Mouse (Mus musculus) brown adipose tissue, adult 24 weeks (tissue): ENCODE results near the gene Psmg3. TPM values are rescaled to one million over a fixed set of nuclear protein-coding genes. Genes with fewer than 3 reads are reported as not detected.

ENCODE experiments used
- H3K27ac ChIP-seq: fragments of 200-500 bp; replicated peaks from 2 replicates; pipeline ENCODE4 v1.5.1; 2012; ENCODE audit warnings: low read depth, mild to moderate bottlenecking, low read length
- H3K4me1 ChIP-seq: fragments of 200-500 bp; 2 replicates; pipeline ENCODE4 v1.6.1; 2012; ENCODE audit warnings: low read length, mixed read lengths; ENCODE audit not compliant: control insufficient read depth, insufficient read depth, insufficient read length
- H3K4me3 ChIP-seq: fragments of 200-500 bp; 2 replicates; pipeline ENCODE4 v1.5.1; 2012; ENCODE audit warnings: low read depth, mild to moderate bottlenecking, low read length, moderate library complexity; ENCODE audit not compliant: insufficient read depth
- polyA plus RNA-seq: library from polyadenylated mRNA; stranded (reverse); fragments of >200 nt; gene quantifications from 2 replicates; pipeline ENCODE4 v1.2.4, GENCODE M21; 2012; ENCODE audit not compliant: missing spikeins, insufficient read depth, insufficient read length

Psmg3 gene
- polyA plus RNA-seq, 1 experiment: 17.8 TPM

GRCm38 (mm10) chr5:139821466-139822459, 4.9 kb downstream of the Psmg3 start:
- Histone ChIP-seq H3K4me1 (peaks cover 5% of the 10 kb centered on the region), H3K4me3 (no peak overlapping the region), H3K27ac (no peak overlapping the region)

DNA sequence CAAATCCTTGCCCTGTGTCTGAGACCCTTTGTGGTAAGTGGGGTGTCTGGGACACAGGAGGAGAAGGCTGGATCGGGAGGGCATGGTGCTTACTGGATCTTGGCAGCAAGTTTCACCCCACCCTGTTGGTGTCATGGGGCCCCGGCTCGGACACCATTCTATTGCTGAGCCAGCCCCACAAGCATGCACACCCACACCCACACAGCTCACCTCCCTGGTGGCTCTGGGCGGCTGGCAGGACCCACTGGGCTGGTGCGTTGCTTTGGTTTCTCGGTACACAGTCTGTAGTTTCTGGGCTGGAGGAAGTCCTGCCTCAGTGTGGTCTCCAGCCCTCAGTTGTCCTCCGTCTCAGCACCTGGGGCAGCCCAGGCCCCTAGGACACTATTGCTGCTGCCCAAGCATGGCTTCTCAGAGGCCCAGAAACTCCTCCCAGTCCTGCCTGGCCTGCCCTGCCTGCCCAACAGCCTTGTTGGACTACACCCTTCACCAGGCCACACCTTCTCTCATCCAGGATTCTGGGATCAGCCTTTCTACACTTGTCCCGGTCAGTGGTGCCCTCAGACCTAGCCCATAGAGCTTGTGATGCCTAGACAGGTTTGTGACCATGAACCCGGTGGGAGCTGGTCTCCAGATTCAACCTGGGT, 7.0 kb downstream of the Psmg3 start, which contains the start of gene Tmem184a:
Tmem184a (minus strand) TSS at position 380 of the 644 bp plus-strand sequence.
- Histone ChIP-seq H3K4me3 (no peak within 1 kb of the TSS), H3K4me1 (no peaks in the 10 kb centered on the region), H3K27ac (no peak within 1 kb of the TSS)

DNA sequence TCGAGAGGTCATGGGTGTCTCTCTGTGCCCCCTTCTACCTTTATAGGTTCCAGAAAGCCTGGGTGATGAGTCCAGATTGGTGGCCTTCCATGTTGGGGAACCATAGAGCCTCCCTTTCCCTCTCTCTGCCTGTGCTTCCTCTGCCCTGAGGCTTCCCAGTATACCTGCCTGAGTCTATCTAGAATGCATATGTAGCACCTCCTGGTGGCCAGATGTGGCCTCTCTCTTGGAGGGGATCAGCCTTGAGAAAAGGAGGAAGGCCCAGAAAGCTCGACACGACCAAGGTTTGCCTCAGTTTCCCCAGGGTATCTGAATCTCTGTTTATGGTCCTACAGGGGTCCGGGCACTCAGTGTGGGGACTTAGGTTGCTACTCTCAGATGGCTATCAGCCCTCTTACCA, 7.9 kb downstream of the Psmg3 start:
- H3K4me3 ChIP-seq: no peak overlapping the region
- no peaks in the 10 kb centered on the region for H3K4me1 ChIP-seq
- no peak overlapping the region for H3K27ac ChIP-seq

GRCm38 (mm10) chr5:139818056-139818455, 8.6 kb downstream of the Psmg3 start:
- H3K27ac ChIP-seq: no peak overlapping the region
- H3K4me1 ChIP-seq: no peaks in the 10 kb centered on the region
- H3K4me3 ChIP-seq: no peak overlapping the region

DNA sequence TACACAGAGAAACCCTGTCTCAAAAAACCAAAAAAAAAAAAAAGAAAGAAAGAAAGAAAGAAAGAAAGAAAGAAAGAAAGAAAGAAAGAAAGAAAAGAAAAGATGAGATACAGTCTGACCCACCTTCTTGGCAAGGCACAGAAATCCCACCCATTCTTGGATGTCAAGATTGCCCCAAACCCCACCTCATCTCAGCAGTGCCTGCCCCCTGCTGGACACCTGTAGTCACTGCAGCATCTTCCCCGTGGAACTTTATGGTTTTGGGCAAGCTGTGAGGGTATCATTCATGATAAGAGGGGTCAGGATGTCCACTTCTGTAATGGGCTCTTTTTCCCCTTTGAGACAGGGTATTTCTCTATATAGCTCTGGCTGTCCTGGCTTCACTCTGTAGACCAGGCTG, 9.4 kb downstream of the Psmg3 start:
- Histone ChIP-seq H3K27ac (no peak overlapping the region), H3K4me1 (no peaks in the 10 kb centered on the region), H3K4me3 (no peak overlapping the region)

GRCm38 (mm10) chr5:139816445-139816844, 10.2 kb downstream of the Psmg3 start:
- Histone ChIP-seq H3K27ac (no peak overlapping the region), H3K4me3 (no peak overlapping the region), H3K4me1 (no peaks in the 10 kb centered on the region; the same call in 1 of the 2 replicates)

DNA sequence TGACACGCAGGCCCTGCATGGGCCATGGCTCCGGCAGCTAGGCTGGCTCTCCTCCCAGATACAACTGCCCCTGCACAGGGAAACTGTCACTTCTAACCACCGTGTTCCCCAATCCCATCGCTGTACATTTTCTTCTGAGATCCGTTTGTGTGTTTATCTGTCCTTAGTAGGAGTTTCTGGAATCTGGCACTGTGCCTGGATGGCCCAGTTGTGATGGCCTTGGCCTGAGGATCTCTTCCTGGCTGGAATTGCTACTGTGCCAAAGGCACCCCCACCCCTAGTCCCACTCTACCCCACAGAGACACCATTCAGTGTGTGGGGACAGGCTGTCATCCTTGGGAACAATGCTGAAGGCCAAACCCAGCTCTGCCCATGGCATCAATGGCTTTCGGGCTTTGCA, 10.7 kb downstream of the Psmg3 start:
- H3K4me3 ChIP-seq: no peak overlapping the region
- H3K27ac ChIP-seq: no peak overlapping the region
- no peaks in the 10 kb centered on the region; the same call in 1 of the 2 replicates for H3K4me1 ChIP-seq

GRCm38 (mm10) chr5:139813963-139814381, 12.7 kb downstream of the Psmg3 start:
- H3K27ac ChIP-seq: no peak overlapping the region
- H3K4me3 ChIP-seq: no peak overlapping the region
- H3K4me1 ChIP-seq: no peaks in the 10 kb centered on the region; the same call in 1 of the 2 replicates

DNA sequence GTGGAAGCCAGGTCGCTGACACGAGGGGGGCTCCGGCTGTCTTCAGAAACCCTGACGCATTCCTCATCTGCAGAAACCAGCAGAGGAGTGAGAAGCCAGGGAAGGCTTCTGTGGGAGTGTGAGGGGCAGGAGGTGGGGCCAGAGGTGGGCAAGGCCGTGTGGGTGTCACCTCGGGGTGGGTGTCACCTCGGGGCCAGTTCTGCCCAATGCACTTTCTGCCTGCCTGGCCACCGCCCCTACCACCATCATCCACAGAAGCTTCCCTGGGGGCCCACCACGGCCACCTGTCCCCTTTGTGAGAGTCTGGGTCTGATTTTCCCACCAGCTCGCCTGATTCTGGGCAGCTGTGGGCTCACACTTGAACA, 13.6 kb downstream of the Psmg3 start:
- H3K4me1 ChIP-seq: no peaks in the 10 kb centered on the region; the same call in 1 of the 2 replicates
- no peak overlapping the region for H3K27ac ChIP-seq
- H3K4me3 ChIP-seq: no peak overlapping the region

- H3K27ac ChIP-seq: no peak overlapping the region
- no peaks in the 10 kb centered on the region; the same call in 1 of the 2 replicates for H3K4me1 ChIP-seq
- no peak overlapping the region for H3K4me3 ChIP-seq
These were observed 14.1 kb downstream of the Psmg3 start for GRCm38 (mm10) chr5:139812398-139813125.

- H3K27ac ChIP-seq: no peak overlapping the region
- H3K4me3 ChIP-seq: no peak overlapping the region
- H3K4me1 ChIP-seq: no peaks in the 10 kb centered on the region; the same call in 1 of the 2 replicates
These were observed 14.8 kb downstream of the Psmg3 start for GRCm38 (mm10) chr5:139811677-139812397.

DNA sequence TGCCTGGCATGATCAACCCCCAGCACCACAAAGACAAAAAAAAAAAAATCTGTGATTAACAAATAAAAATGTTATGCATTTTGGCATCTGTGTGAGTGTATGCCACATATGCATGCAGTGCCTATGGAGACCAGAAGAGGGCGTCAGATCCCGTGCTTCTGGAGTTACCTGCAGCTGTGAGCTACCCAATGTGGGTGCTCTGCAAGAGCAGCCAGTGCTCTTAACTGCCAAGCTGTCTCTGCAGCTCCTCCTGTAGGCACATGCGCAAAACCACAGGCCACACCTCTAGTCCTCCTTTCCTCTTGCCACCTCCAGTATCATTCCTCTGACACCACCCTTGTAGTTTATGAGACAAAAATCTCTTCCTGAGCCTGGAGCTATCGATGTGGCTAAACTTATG, 17.3 kb downstream of the Psmg3 start:
- Histone ChIP-seq H3K4me3 (no peak overlapping the region), H3K4me1 (no peaks in the 10 kb centered on the region; the same call in 1 of the 2 replicates)

GRCm38 (mm10) chr5:139805924-139806323, 20.8 kb downstream of the Psmg3 start:
- Histone ChIP-seq H3K27ac (no peak overlapping the region), H3K4me1 (no peaks in the 10 kb centered on the region), H3K4me3 (no peak overlapping the region)

More for the DNA sequence above, 17.3 kb downstream of the Psmg3 start:
- no peak overlapping the region for H3K27ac ChIP-seq

GRCm38 (mm10) chr5:139804573-139805111, 22.0 kb downstream of the Psmg3 start:
- no peaks in the 10 kb centered on the region for H3K4me1 ChIP-seq

More at GRCm38 (mm10) chr5:139804573-139805111, 22.0 kb downstream of the Psmg3 start:
- no peak overlapping the region for H3K27ac ChIP-seq
- no peak overlapping the region for H3K4me3 ChIP-seq
